Mouse (Mus musculus) kidney, adult 2 months (tissue): Measurements from ENCODE around the gene Lzts2.

Source experiments
- CTCF ChIP-seq: fragments of 200-500 bp; conservative IDR thresholded peaks from 2 replicates; pipeline ENCODE4 v1.5.1; 2011; ENCODE audit warnings: low read depth, mild to moderate bottlenecking, control low read depth, low read length, moderate library complexity, mixed read lengths; ENCODE audit not compliant: insufficient read depth, insufficient read length
- POLR2A ChIP-seq: fragments of 200-500 bp; IDR thresholded peaks from one replicate; pipeline ENCODE4 v1.6.1; 2011; ENCODE audit warnings: low read depth, low read length, control low read depth

DNA sequence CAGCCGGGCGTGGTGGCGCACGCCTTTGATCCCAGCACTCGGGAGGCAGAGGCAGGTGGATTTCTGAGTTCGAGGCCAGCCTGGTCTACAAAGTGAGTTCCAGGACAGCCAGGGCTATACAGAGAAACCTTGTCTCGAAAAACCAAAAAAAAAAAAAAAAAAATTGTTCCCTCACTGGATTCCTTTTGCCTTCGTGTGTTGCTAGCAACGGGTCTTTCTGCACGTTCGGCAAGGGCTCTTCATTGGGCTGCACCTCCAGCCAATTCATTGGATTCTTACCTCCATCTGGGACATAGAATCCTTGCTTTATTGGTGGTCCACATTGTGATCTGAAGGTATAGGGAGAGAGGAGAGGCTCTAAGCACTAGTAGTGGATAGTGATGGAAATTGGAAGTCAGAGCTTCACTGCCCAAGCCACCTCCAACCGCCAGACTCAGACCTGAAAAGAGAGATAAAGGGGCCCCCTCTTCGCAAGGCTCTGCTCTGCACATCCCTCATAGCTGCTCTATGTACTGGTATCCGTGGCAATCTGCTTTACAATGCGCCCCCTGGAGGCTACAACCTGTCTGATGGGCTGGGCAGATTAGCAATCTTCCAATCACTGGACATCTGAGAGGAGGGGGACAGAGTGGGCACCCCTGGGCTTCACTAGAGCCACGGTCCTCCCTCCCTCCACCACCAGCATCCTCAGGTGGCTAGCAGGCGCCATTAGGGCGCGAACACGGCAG lies 49.5 kb downstream of the Lzts2 start:
- TF ChIP-seq POLR2A (no peak), CTCF (peak; percentile 78)
